Mouse (Mus musculus): ENCODE measurements around the gene B230217C12Rik.

Gene B230217C12Rik

GRCm38 (mm10) chr11:97840539-97840954 lies at the start of gene B230217C12Rik:
Gene B230217C12Rik (plus strand): TSS chr11:97840780.
- DNase-seq (ENCODE audit: low spot score in 2 of 2): no peak

- DNase-seq (ENCODE audit: low spot score in 2 of 2): peak; percentile 67 to 69
These were observed 47.4 kb upstream of the B230217C12Rik start for GRCm38 (mm10) chr11:97793165-97793564.

GRCm38 (mm10) chr11:97796910-97797309 lies 43.7 kb upstream of the B230217C12Rik start:
- peak; percentile 71 to 78 for DNase-seq (ENCODE audit: low spot score in 2 of 2)

DNA sequence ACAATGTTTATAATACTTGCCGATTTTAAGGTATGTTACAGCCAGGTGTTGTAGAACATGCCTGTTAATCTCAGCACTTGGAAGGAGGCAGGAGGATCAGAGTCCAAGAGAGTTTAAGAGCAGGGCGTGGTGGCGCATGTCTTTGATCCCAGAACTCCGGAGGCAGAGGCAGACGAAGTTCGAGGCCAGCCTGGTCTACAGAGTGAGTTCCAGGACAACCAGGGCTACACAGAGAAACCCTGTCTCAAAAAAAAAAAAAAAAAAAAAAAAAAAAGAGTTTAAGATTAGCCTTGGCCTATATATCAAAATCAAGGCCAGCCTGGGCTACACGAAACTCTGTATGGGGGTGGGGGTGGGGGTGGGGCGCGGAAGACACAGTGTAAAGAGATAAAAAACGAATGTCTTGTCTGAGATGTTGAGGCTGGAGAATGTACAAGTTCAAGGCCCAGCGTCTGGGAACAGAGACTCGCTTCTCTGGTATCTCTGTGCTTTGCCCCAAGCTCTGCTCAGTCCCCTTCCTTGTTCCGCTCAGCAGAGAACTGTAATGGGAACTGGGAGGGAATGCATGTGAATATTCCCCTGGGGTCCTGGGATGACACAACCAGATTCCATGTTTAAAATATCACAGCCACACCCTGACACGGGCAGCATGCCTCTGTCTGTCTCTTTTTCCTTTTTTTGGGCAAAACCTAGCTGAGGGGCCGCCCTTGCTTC lies 43.1 kb upstream of the B230217C12Rik start:
- no peak for DNase-seq (ENCODE audit: low spot score in 2 of 2)

GRCm38 (mm10) chr11:97798083-97798435 lies 42.5 kb upstream of the B230217C12Rik start:
- DNase-seq (ENCODE audit: low spot score in 2 of 2): no peak

- peak; percentile 92 to 94 for DNase-seq (ENCODE audit: low spot score in 2 of 2)
These were observed 41.8 kb upstream of the B230217C12Rik start, which contains the start of gene Lasp1 for GRCm38 (mm10) chr11:97798782-97799145. Gene Lasp1 (plus strand): TSS chr11:97799000.

DNA sequence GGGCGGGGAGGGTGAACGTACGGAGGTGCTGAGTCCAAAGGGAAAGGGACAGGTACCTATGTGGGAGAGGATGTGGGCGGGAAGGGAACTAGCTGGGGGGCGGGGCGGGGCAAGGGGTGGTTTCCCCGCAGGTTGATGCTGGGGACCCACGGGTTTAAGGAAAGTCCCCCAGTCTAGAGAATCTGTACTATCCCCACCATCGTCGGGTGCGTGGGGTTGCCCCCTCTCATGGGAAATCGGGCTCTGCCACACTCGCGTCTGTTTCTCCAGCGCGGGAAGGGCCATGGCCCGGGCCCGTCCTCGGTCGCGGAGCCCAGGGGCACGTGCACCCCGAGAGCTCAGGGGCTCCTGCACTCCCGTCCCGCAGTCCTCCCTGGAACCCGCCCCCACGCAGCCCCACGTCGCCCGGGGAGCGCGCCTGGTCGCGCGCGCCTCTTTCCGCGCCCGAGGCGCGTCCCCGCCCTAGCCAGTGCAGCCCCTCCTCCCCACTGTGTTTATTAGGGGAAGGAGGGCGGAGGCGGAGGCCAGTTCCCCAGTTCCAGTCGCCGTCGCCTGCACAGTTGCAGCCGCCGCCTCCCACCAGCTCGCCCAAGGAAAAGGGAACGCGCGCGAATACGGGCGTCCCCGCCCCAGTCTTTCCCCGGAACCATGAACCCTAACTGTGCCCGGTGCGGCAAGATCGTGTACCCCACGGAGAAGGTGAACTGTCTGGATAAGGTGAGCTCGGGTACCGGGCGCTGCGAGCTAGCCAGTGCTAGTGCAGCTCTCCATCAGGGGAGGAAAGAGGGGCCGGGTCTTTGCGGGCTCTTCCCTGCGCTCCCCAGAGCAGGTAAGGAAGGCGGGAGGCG lies 41.2 kb upstream of the B230217C12Rik start:
- peak; percentile 77 to 83 for DNase-seq (ENCODE audit: low spot score in 2 of 2)

- peak; percentile 57 to 63 for DNase-seq (ENCODE audit: low spot score in 2 of 2)
These were observed 40.4 kb upstream of the B230217C12Rik start for GRCm38 (mm10) chr11:97799994-97800690.

DNA sequence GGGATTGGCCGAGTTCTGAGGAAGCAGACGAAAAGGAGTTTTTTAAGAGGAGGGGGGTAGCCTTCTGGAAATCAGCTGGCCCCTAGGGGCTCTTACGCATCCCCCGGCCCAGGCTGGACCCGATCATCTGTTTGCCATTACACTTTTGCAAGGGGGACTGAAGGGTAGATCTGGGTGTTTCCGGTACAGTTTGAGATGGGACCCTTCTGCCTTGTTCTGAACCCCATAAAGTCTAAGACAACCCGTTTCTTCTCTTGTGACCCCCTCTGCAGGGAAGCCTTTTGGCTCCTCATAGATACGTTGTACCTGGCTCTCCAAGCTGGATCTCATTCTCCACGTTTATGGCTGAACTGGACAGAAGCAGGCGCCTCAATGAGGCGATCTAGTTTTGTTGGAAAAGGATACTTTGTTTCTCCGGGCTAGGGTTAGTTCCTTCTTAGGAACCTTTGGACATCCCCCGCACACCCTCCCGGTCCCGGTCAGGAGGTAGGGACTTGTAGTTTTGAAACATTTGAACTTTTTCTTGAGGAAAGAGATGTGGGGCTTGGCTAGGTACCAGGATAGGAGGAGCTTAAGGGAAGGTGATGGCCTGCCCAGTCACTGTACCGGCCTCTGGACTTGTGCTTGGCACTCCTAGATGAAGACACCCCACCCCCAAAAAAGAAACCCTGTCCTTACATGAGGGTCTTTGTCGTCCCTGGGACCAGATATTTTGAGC lies 39.7 kb upstream of the B230217C12Rik start:
- no peak for DNase-seq (ENCODE audit: low spot score in 2 of 2)

GRCm38 (mm10) chr11:97801409-97802193 lies 39.0 kb upstream of the B230217C12Rik start:
- DNase-seq (ENCODE audit: low spot score in 2 of 2): no peak

DNA sequence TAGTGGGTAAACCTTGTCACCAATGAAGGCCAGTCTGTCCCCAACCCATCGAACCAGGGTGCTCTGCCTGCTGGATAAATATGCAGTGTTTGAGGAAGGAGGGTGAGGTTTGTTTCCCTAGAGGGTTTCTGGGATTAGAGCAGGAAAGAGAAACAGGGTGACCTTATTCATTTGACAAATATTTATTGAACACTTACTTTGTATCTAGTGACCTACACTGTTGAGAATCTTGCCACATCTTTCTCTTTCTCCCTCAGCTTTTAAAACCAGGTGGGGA lies 38.4 kb upstream of the B230217C12Rik start:
- DNase-seq (ENCODE audit: low spot score in 2 of 2): no peak

DNA sequence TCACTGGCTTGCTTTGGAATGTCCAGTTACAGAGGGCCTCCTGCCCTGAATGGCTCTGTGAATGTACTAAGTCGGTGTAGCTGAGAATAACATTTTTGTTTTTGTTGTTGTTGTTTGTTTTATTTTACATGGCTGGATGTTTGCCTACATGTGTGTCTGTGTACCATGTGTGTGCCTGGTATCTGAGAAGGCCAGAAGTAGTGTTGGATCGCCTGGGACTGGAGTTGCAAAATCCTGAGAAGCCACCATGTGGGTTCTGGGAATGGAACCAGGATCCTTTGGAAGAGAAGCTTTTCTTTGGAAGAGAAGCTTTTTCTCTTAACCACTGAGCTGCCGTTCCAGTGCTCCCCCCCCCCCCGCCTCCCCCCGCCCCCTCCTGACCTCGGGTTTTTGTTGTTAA lies 38.1 kb upstream of the B230217C12Rik start:
- DNase-seq (ENCODE audit: low spot score in 2 of 2): no peak

DNA sequence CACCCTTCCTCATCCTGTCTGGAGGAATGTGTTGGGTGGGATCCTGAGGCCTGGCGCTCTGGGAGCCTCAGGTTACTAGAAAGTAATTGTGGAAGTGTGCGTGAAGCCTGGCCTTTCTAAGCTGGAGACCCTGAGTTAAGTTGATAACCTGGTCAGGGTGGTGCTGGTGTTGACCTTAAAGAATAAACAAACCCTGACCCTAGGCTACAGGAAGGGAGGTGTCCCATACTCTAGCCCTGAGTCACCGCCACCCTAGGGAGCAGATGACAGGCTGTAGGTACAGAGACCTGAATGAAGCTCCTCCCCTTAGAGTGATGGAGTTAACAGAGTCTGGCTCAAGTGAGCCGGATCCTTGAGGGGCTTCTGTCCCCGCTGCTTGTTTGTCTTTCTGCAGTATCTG lies 36.7 kb upstream of the B230217C12Rik start:
- no peak for DNase-seq (ENCODE audit: low spot score in 2 of 2)

GRCm38 (mm10) chr11:97804841-97805661 lies 35.5 kb upstream of the B230217C12Rik start:
- DNase-seq (ENCODE audit: low spot score in 2 of 2): no peak

- DNase-seq (ENCODE audit: low spot score in 2 of 2): no peak
These were observed 34.6 kb upstream of the B230217C12Rik start for GRCm38 (mm10) chr11:97805662-97806612.

- DNase-seq (ENCODE audit: low spot score in 2 of 2): no peak
These were observed 34.0 kb upstream of the B230217C12Rik start for GRCm38 (mm10) chr11:97806613-97806964.

GRCm38 (mm10) chr11:97807626-97808025 lies 33.0 kb upstream of the B230217C12Rik start:
- no peak for DNase-seq (ENCODE audit: low spot score in 2 of 2)

GRCm38 (mm10) chr11:97808093-97808492 lies 32.5 kb upstream of the B230217C12Rik start:
- DNase-seq (ENCODE audit: low spot score in 2 of 2): no peak

- DNase-seq (ENCODE audit: low spot score in 2 of 2): no peak
These were observed 31.9 kb upstream of the B230217C12Rik start for GRCm38 (mm10) chr11:97808621-97809234.
